12 mouse cellular contexts compared by ENCODE assay signal in the genomic region with DNA sequence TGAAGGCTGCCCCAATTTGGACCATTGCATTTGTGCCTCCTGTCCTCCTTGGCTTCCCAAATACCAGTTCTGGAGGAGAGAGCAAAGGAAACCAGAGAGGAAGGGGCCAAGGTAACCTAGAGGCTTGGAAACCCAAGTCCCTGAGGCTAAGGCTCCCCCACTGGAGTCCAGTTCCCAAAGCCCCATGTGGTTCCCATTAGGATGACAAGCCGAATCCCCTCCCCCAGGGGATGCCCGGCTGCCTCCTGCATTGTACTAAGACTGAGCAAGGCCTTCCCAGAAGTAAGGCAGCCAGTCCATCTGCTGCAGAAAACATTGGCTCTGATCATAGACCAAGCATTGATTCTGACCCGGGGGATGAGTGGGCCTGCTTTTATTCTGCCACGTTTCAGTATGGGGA. TPM values are rescaled to one million over a fixed set of nuclear protein-coding genes. Genes with fewer than 3 reads are reported as not detected.
DNase-seq lines count a peak whose midpoint lies in the region; ATAC-seq and TF ChIP-seq lines count a peak whose summit lies in the region.
"Had no signal": no experiment of that assay in that cellular context is flagged by ENCODE, and none has a peak within 500 bp of the region (broad histone marks: within the 10 kb centered on the region; RNA-seq: fewer than 3 reads in every experiment).

No protein-coding gene starts in this region.

- no peaks in the 10 kb centered on the region for H3K27me3 ChIP-seq in kidney, adult 2 months (replicated peaks; ENCODE audit: control insufficient read depth, insufficient read depth, low read length)
- peaks cover 17% of the 10 kb centered on the region for H3K27me3 ChIP-seq in intestine, postnatal 0 days (replicated peaks; ENCODE audit: control insufficient read depth, insufficient read depth, low read length)
- H3K27me3 ChIP-seq in neural tube, embryonic 13.5 days = no peaks in the 10 kb centered on the region
- peaks cover 87% of the 10 kb centered on the region for H3K27me3 ChIP-seq in midbrain, embryonic 15.5 days (replicated peaks)

- no peaks in the 10 kb centered on the region for H3K9me3 ChIP-seq in intestine, postnatal 0 days (ENCODE audit: control insufficient read depth)
- no peaks in the 10 kb centered on the region for H3K9me3 ChIP-seq in neural tube, embryonic 13.5 days
- H3K9me3 ChIP-seq in midbrain, embryonic 15.5 days = no peaks in the 10 kb centered on the region
- H3K9me3 ChIP-seq: liver, embryonic 15.5 days had no signal

- H3K4me1 ChIP-seq in kidney, adult 2 months (ENCODE audit: control insufficient read depth, insufficient read depth, low read length) = peaks cover 10% of the 10 kb centered on the region; the same call in 1 of the 2 replicates
- H3K4me1 ChIP-seq in intestine, postnatal 0 days (replicated peaks; ENCODE audit: control insufficient read depth, insufficient read depth, low read length) = no peaks in the 10 kb centered on the region
- H3K4me1 ChIP-seq in neural tube, embryonic 13.5 days (replicated peaks) = peaks cover 98% of the 10 kb centered on the region
- H3K4me1 ChIP-seq in midbrain, embryonic 15.5 days = peaks cover 6% of the 10 kb centered on the region

- DNase-seq in kidney, adult 2 months = no peak
- DNase-seq in kidney, adult 11 months = no peak
- DNase-seq in embryo, embryonic 9.5 days (ENCODE audit: extremely low spot score) = peak; percentile 82
- DNase-seq in right cerebral cortex, postnatal 4 days = no peak
- no peak for DNase-seq in urinary bladder, postnatal 14 days (ENCODE audit: low spot score)
- DNase-seq: cerebellum, adult 11-12 months had no signal

- no peak for ATAC-seq in intestine, postnatal 0 days
- no peak for ATAC-seq in neural tube, embryonic 13.5 days (ENCODE audit: low read depth)
- no peak for ATAC-seq in midbrain, embryonic 15.5 days (replicated peaks)
- ATAC-seq: activated CD4-positive, CD25-positive, alpha-beta regulatory T cell, adult 4 months; CD4-positive, CD25-positive, alpha-beta regulatory T cell, adult 4 months had no signal

- no peak for TF ChIP-seq CTCF in kidney, adult 2 months (conservative IDR thresholded peaks at IDR 0.05; ENCODE audit: insufficient read depth, insufficient read length, low read depth, low read length)
- TF ChIP-seq CTCF in intestine, postnatal 0 days (IDR thresholded peaks at IDR 0.05; ENCODE audit: low read depth) = no peak

- H3K27ac ChIP-seq in kidney, adult 2 months (ENCODE audit: insufficient read depth, low read depth, low read length) = peak overlapping the region; percentile 26; the same call in 1 of the 2 replicates
- 0 out of 2 replicates have a peak overlapping the region, but pooled peaks have one; percentile 37 for H3K27ac ChIP-seq in intestine, postnatal 0 days (ENCODE audit: low read depth, low read length)
- peak overlapping the region; percentile 99 for H3K27ac ChIP-seq in neural tube, embryonic 13.5 days (replicated peaks)
- H3K27ac ChIP-seq in midbrain, embryonic 15.5 days = no peak overlapping the region

- H3K4me3 ChIP-seq in kidney, adult 2 months (ENCODE audit: insufficient read depth, low read depth, low read length) = no peak overlapping the region
- no peak overlapping the region for H3K4me3 ChIP-seq in intestine, postnatal 0 days (ENCODE audit: low read depth, low read length)
- H3K4me3 ChIP-seq in neural tube, embryonic 13.5 days = peak overlapping the region; percentile 54; the same call in 1 of the 2 replicates
- no peak overlapping the region for H3K4me3 ChIP-seq in midbrain, embryonic 15.5 days
- H3K4me3 ChIP-seq: liver, embryonic 15.5 days had no signal

- peak overlapping the region; percentile 49 for H3K4me2 ChIP-seq in intestine, postnatal 0 days (replicated peaks; ENCODE audit: low read depth)
- peak overlapping the region; percentile 75 for H3K4me2 ChIP-seq in neural tube, embryonic 13.5 days
- H3K4me2 ChIP-seq in midbrain, embryonic 15.5 days = no peak overlapping the region

- no peak for TF ChIP-seq POLR2A in kidney, adult 2 months (IDR thresholded peaks at IDR 0.05; ENCODE audit: low read depth, low read length)

- WGBS in kidney, adult 2 months = 55% methylated on average over 4 of the region's 4 CpGs
- 66% methylated on average over 4 of the region's 4 CpGs for WGBS in intestine, postnatal 0 days
- 0% methylated on average over 4 of the region's 4 CpGs for WGBS in neural tube, embryonic 13.5 days
- 3% methylated on average over 4 of the region's 4 CpGs for WGBS in midbrain, embryonic 15.5 days

- H3K9ac ChIP-seq in intestine, postnatal 0 days (ENCODE audit: low read depth, low read length) = no peak overlapping the region
- H3K9ac ChIP-seq in neural tube, embryonic 13.5 days = peak overlapping the region; percentile 92
- H3K9ac ChIP-seq in midbrain, embryonic 15.5 days = no peak overlapping the region
- H3K9ac ChIP-seq: liver, embryonic 15.5 days had no signal

- no peaks in the 10 kb centered on the region; the same call in 1 of the 2 replicates for H3K36me3 ChIP-seq in kidney, adult 2 months (ENCODE audit: control insufficient read depth, insufficient read depth, low read length)
- no peaks in the 10 kb centered on the region; the same call in 1 of the 2 replicates for H3K36me3 ChIP-seq in intestine, postnatal 0 days (ENCODE audit: control insufficient read depth, insufficient read depth)
- peaks cover 23% of the 10 kb centered on the region for H3K36me3 ChIP-seq in neural tube, embryonic 13.5 days
- no peaks in the 10 kb centered on the region for H3K36me3 ChIP-seq in midbrain, embryonic 15.5 days (replicated peaks)
- H3K36me3 ChIP-seq: liver, embryonic 15.5 days had no signal

RNA-seq across cellular contexts. Expression of gene 5730596B20Rik, which starts 6.0 kb away (rescaled TPM):
- polyA plus RNA-seq in kidney, adult 2 months (2012; rRNA removed) = 0.19 and 0.22 TPM in 2 replicates
- 0.61 and 0.97 TPM in 2 replicates for polyA plus RNA-seq in intestine, postnatal 0 days (2015; fragmentation: Nextera tagmentation; extraction: Ambion mirVana)
- polyA plus RNA-seq in neural tube, embryonic 13.5 days (2015; fragmentation: Nextera tagmentation; extraction: Ambion mirVana) = 3.5 and 4.1 TPM in 2 replicates
- polyA plus RNA-seq in midbrain, embryonic 15.5 days (2015; fragmentation: Nextera tagmentation; extraction: Ambion mirVana) = not detected in 2 replicates
- polyA plus RNA-seq: activated CD4-positive, CD25-positive, alpha-beta regulatory T cell, adult 4 months; CD4-positive, CD25-positive, alpha-beta regulatory T cell, adult 4 months had no signal

RNA-seq across cellular contexts. Expression of gene Hoxa2, which starts 6.7 kb away (rescaled TPM):
- polyA plus RNA-seq in kidney, adult 2 months (2012; rRNA removed) = 1.3 and 1.6 TPM in 2 replicates
- polyA plus RNA-seq in intestine, postnatal 0 days (2015; fragmentation: Nextera tagmentation; extraction: Ambion mirVana) = 3.3 TPM in 2 replicates
- polyA plus RNA-seq in neural tube, embryonic 13.5 days (2015; fragmentation: Nextera tagmentation; extraction: Ambion mirVana) = 11.9 and 13.7 TPM in 2 replicates
- 0.19 and 0.25 TPM in 2 replicates for polyA plus RNA-seq in midbrain, embryonic 15.5 days (2015; fragmentation: Nextera tagmentation; extraction: Ambion mirVana)
- polyA plus RNA-seq: activated CD4-positive, CD25-positive, alpha-beta regulatory T cell, adult 4 months; CD4-positive, CD25-positive, alpha-beta regulatory T cell, adult 4 months had no signal

RNA-seq across cellular contexts. Expression of gene Hoxa1, which starts 13.2 kb away (rescaled TPM):
- 1.2 and 1.3 TPM in 2 replicates for polyA plus RNA-seq in kidney, adult 2 months (2012; rRNA removed)
- polyA plus RNA-seq in intestine, postnatal 0 days (2015; fragmentation: Nextera tagmentation; extraction: Ambion mirVana) = 0.37 and 0.52 TPM in 2 replicates
- 2.0 and 3.0 TPM in 2 replicates for polyA plus RNA-seq in neural tube, embryonic 13.5 days (2015; fragmentation: Nextera tagmentation; extraction: Ambion mirVana)
- polyA plus RNA-seq in midbrain, embryonic 15.5 days (2015; fragmentation: Nextera tagmentation; extraction: Ambion mirVana) = 0.14 TPM in 1 of 2 replicates, not detected in the other
- polyA plus RNA-seq: activated CD4-positive, CD25-positive, alpha-beta regulatory T cell, adult 4 months; CD4-positive, CD25-positive, alpha-beta regulatory T cell, adult 4 months had no signal

RNA-seq across cellular contexts. Expression of gene Hoxa4, which starts 20.2 kb away (rescaled TPM):
- 2.8 TPM in 2 replicates for polyA plus RNA-seq in kidney, adult 2 months (2012; rRNA removed)
- polyA plus RNA-seq in intestine, postnatal 0 days (2015; fragmentation: Nextera tagmentation; extraction: Ambion mirVana) = 3.6 and 4.5 TPM in 2 replicates
- polyA plus RNA-seq in neural tube, embryonic 13.5 days (2015; fragmentation: Nextera tagmentation; extraction: Ambion mirVana) = 5.7 and 5.8 TPM in 2 replicates
- not detected in 2 replicates for polyA plus RNA-seq in midbrain, embryonic 15.5 days (2015; fragmentation: Nextera tagmentation; extraction: Ambion mirVana)
- polyA plus RNA-seq: activated CD4-positive, CD25-positive, alpha-beta regulatory T cell, adult 4 months; CD4-positive, CD25-positive, alpha-beta regulatory T cell, adult 4 months had no signal

RNA-seq across cellular contexts. Expression of gene Hoxa5, which starts 33.1 kb away (rescaled TPM):
- polyA plus RNA-seq in kidney, adult 2 months (2012; rRNA removed) = 6.9 and 8.1 TPM in 2 replicates
- polyA plus RNA-seq in intestine, postnatal 0 days (2015; fragmentation: Nextera tagmentation; extraction: Ambion mirVana) = 14.8 and 15.3 TPM in 2 replicates
- 44.7 and 66.8 TPM in 2 replicates for polyA plus RNA-seq in neural tube, embryonic 13.5 days (2015; fragmentation: Nextera tagmentation; extraction: Ambion mirVana)
- 0.64 TPM in 1 of 2 replicates, not detected in the other for polyA plus RNA-seq in midbrain, embryonic 15.5 days (2015; fragmentation: Nextera tagmentation; extraction: Ambion mirVana)
- polyA plus RNA-seq: activated CD4-positive, CD25-positive, alpha-beta regulatory T cell, adult 4 months; CD4-positive, CD25-positive, alpha-beta regulatory T cell, adult 4 months had no signal
